Mouse (Mus musculus): ENCODE measurements around the gene Wdr18.

The Wdr18 gene

GRCm38 (mm10) chr10:79959847-79960601 is at the start of gene Wdr18:
Gene Wdr18, plus strand, starts transcription at chr10:79960152.
- peak; percentile 100 for DNase-seq

GRCm38 (mm10) chr10:79910556-79910955 is 49.4 kb upstream of the Wdr18 start, which contains the start of gene Gm26602:
Gene Gm26602, plus strand, starts transcription at chr10:79910856.
- DNase-seq, result no peak

GRCm38 (mm10) chr10:79912412-79912811 is 47.5 kb upstream of the Wdr18 start:
- DNase-seq, result no peak

GRCm38 (mm10) chr10:79914131-79914947 is 45.6 kb upstream of the Wdr18 start:
- no peak for DNase-seq

GRCm38 (mm10) chr10:79914948-79915596 is 44.9 kb upstream of the Wdr18 start:
- no peak for DNase-seq

- no peak for DNase-seq
Observed at GRCm38 (mm10) chr10:79916081-79916480, 43.9 kb upstream of the Wdr18 start.

GRCm38 (mm10) chr10:79916808-79917531 is 43.0 kb upstream of the Wdr18 start, which contains the start of gene Kiss1r:
Gene Kiss1r, plus strand, starts transcription at chr10:79916971.
- DNase-seq, result peak; percentile 85

- DNase-seq, result no peak
Observed at GRCm38 (mm10) chr10:79917532-79918100, 42.3 kb upstream of the Wdr18 start.

GRCm38 (mm10) chr10:79918231-79919078 is 41.5 kb upstream of the Wdr18 start:
- no peak for DNase-seq

- DNase-seq, result no peak
Observed at GRCm38 (mm10) chr10:79919251-79919849, 40.6 kb upstream of the Wdr18 start.

- no peak for DNase-seq
Observed at GRCm38 (mm10) chr10:79920056-79920890, 39.7 kb upstream of the Wdr18 start.

- no peak for DNase-seq
Observed at GRCm38 (mm10) chr10:79920958-79921535, 38.9 kb upstream of the Wdr18 start, which contains the start of gene R3hdm4. Gene R3hdm4, minus strand, starts transcription at chr10:79921208.

GRCm38 (mm10) chr10:79921572-79921971 is 38.4 kb upstream of the Wdr18 start:
- no peak for DNase-seq

- peak; percentile 98 for DNase-seq
Observed at GRCm38 (mm10) chr10:79924998-79925784, 34.8 kb upstream of the Wdr18 start.

GRCm38 (mm10) chr10:79925785-79926490 is 34.0 kb upstream of the Wdr18 start:
- no peak for DNase-seq

GRCm38 (mm10) chr10:79926491-79927323 is 33.2 kb upstream of the Wdr18 start, which contains the start of gene Arid3a:
Gene Arid3a, plus strand, starts transcription at chr10:79927043.
- peak; percentile 86 for DNase-seq
